Mouse (Mus musculus) limb, embryonic 11.5 days (tissue): ENCODE data around the gene Slc25a22. TPM values are rescaled to one million over a fixed set of nuclear protein-coding genes. Genes with fewer than 3 reads are reported as not detected.

Experiments used
- ATAC-seq: fragments of 200-750 bp; cut with Nextera tagmentation; 2 replicates; pipeline ENCODE4 v1.8.0; 2017; ENCODE audit warnings: low read depth; ENCODE audit not compliant: insufficient number of reproducible peaks, low FRiP score, low TSS enrichment
- DNase-seq: peaks from one replicate; pipeline ENCODE4 v3.0.0-alpha.2; 2015; ENCODE audit warnings: low spot score
- H3K27ac ChIP-seq: fragments of 300-500 bp; sonication (generic); replicated peaks from 2 replicates; pipeline ENCODE4 v1.5.1; 2014; ENCODE audit warnings: low read depth, mild to moderate bottlenecking, low read length
- H3K27me3 ChIP-seq: fragments of 300-500 bp; sonication (generic); 2 replicates; pipeline ENCODE4 v1.6.1; 2014; ENCODE audit warnings: mild to moderate bottlenecking, low read length, mixed read lengths; ENCODE audit not compliant: control insufficient read depth, insufficient read depth
- H3K36me3 ChIP-seq: fragments of 300-500 bp; sonication (generic); 2 replicates; pipeline ENCODE4 v1.6.1; 2014; ENCODE audit warnings: mild to moderate bottlenecking, low read length, moderate library complexity, mixed read lengths; ENCODE audit not compliant: control insufficient read depth, insufficient read depth
- H3K4me1 ChIP-seq: fragments of 300-500 bp; sonication (generic); 2 replicates; pipeline ENCODE4 v1.6.1; 2014; ENCODE audit warnings: low read length, mixed read lengths; ENCODE audit not compliant: control insufficient read depth, insufficient read depth
- H3K4me2 ChIP-seq: fragments of 300-500 bp; sonication (generic); 2 replicates; pipeline ENCODE4 v1.6.1; 2014; ENCODE audit warnings: low read depth, mild to moderate bottlenecking, moderate library complexity; ENCODE audit not compliant: severe bottlenecking
- H3K4me3 ChIP-seq: fragments of 300-500 bp; sonication (generic); 2 replicates; pipeline ENCODE4 v1.5.1; 2014; ENCODE audit warnings: low read depth, low read length
- H3K9ac ChIP-seq: fragments of 300-500 bp; sonication (generic); 2 replicates; pipeline ENCODE4 v1.6.1; 2014; ENCODE audit warnings: mild to moderate bottlenecking, low read length
- H3K9me3 ChIP-seq: fragments of 300-500 bp; sonication (generic); 2 replicates; pipeline ENCODE4 v1.6.1; 2016; ENCODE audit warnings: low read length; ENCODE audit not compliant: control insufficient read depth
- WGBS: fragments of 180-500 bp; shearing (Covaris S2); extraction: QIAGEN DNeasy Blood & Tissue Kit; methylation state at CpG from one replicate; pipeline ENCODE4 v1.1.7; 2014; 5-methylcytosine and 5-hydroxymethylcytosine counted together
- polyA plus RNA-seq: library from polyadenylated mRNA; unstranded; fragments of >200 nt; fragmentation: Nextera tagmentation; extraction: Ambion mirVana; gene quantifications from 2 replicates; pipeline ENCODE4 v1.2.1, GENCODE M21; 2014

Gene Slc25a22
- polyA plus RNA-seq, 1 experiment from 2014 or later = 34.8 TPM

DNA sequence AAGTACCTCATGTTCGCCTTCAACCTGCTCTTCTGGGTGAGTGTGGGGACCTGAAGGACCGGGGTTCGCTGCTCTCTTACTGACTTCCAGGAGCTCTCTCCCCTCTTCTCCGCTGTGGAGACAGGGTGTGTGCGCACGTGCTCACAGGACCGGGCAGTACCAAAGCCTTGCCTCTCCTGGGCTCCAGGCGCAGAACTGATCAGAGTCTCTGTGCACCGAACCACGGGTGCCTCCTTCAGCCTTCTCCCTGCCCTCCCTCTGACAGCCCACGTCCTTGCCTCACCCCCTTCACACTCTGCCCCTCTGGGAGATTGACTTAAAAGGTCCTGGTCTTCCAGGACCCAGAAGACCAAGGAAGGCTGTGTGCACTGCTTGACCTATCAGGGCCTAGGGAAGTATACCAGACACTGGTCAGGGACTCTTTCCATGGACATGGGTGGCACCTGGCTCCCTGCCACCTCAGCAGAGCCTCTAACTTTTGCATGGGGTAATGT lies 44.9 kb upstream of the Slc25a22 start:
- Histone ChIP-seq H3K9me3 (no peaks in the 10 kb centered on the region), H3K4me3 (peak overlapping the region; percentile 52), H3K27ac (no peak overlapping the region), H3K4me2 (peak overlapping the region; percentile 98), H3K27me3 (peaks cover 10% of the 10 kb centered on the region), H3K4me1 (0 out of 2 replicates have a peak, but pooled peaks cover 3% of the 10 kb centered on the region), H3K9ac (no peak overlapping the region), H3K36me3 (no peaks in the 10 kb centered on the region)
- 11% methylated on average over 11 of the region's 11 CpGs for WGBS
- DNase-seq (peak; percentile 43), ATAC-seq (no peak)

DNA sequence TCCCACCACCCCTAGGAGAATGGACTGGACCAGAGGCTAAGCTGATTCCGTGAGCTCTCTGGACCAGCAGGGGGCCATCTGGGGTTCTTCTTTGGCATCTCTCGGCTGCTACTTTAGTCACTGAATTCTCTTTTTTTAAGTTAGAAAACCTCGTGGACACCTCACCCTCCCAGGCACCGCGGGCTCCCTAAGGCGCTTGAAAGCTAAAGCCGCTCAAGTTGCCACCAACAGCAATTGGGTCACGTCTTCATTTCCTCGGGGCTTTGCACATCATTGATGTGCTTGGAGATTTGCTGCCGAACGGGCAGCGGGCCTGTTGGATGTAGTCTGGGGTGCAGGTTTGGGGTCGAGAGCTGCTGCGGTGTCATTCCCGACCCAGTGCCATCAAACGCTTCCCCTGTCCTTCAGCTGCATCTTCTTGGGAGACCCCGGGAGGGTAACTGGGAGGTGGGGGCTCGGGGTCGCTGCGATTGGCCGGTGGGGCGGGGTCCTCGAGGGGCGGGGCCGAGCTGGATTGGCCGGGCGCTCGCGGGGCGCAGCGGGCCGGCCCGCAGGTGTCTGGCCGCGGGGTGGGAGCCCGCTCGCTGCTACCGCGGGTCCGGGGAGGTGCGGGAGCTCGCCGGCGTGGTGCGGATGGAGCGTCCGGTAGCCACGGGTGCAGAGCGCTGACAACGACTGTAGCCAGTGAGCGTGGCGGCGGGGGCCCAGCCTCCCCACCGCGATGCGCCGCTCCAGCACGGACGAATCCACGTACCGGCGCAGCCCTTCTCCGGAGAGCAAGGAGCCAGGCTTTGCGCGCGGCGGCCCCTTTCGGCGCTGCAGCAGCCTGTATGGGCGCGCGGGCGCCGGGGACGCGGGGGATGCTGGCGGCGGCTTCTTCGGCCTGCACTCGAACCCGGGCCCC lies 44.1 kb upstream of the Slc25a22 start:
- WGBS = under 1% methylated on average over 79 of the region's 81 CpGs
- Histone ChIP-seq H3K4me1 (peaks cover 7% of the 10 kb centered on the region; the same call in 1 of the 2 replicates), H3K27me3 (peaks cover 10% of the 10 kb centered on the region), H3K4me3 (peak overlapping the region; percentile 52), H3K4me2 (peak overlapping the region; percentile 98), H3K9ac (peak overlapping the region; percentile 41), H3K27ac (no peak overlapping the region), H3K36me3 (no peaks in the 10 kb centered on the region), H3K9me3 (no peaks in the 10 kb centered on the region)
- peak; percentile 67 for DNase-seq
- ATAC-seq = peak; percentile 33; the same call in 1 of the 2 replicates

DNA sequence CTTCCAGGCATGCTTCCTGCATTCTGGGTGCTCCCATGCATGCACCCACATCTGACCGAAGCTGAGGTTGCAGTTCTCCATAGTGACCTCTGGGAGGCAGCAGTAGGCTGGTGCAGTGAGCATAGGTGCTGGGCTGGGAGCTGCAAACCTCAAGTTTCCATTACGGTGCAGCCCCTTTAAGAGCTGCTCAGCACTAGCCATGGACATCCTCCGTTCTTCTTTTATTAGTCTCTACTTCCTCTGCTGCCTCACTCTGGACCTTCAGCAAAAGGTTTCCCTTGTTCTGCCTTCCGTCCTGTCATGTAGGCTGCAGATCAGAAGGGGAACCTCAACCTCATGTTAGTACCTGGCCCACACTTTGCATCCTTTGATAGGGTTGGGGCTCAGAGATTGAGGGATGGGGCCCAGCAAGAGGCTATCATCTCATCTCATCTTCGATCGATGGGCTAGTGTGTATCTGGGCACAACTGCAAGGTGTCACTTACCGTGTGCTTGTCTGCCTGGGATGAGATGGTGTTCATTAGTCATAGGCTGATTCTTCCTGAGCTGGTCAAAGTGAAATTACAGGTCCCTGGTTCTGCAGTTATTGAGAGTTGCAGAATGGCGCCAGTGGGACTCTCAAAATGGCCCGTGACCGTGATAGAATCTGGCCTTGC lies 43.3 kb upstream of the Slc25a22 start:
- 8% methylated on average over 10 of the region's 10 CpGs for WGBS
- no peaks in the 10 kb centered on the region for H3K36me3 ChIP-seq
- peak overlapping the region; percentile 7; the same call in 1 of the 2 replicates for H3K4me2 ChIP-seq
- peaks cover 11% of the 10 kb centered on the region for H3K4me1 ChIP-seq
- ATAC-seq (no peak), DNase-seq (peak; percentile 71)
- no peak overlapping the region for H3K27ac ChIP-seq
- H3K4me3 ChIP-seq = no peak overlapping the region
- peaks cover 10% of the 10 kb centered on the region for H3K27me3 ChIP-seq
- H3K9ac ChIP-seq = no peak overlapping the region
- no peaks in the 10 kb centered on the region for H3K9me3 ChIP-seq

DNA sequence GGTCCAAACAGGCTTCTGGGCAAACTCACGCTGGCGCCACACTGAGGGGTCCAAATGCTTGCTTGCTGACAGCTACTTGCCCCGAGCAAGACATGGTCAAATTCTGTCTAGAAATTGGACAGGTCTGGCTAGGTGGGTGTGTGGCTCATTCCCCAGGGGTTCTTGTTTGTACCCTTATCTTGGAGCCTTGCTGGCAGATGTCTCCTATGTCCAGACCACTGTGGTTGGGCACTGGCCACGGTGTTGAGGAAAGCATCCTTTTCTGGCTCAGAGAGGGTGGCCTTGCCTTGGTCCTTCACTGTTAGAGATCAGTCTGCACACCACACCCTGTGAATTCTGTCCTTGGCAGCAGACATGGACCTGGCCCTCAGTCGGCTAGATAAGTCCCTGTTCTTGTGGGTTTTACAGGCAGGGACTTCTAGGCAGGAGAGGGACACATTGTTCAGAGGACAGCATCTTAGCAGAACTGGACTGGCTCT lies 40.6 kb upstream of the Slc25a22 start:
- Histone ChIP-seq H3K36me3 (no peaks in the 10 kb centered on the region), H3K27me3 (peaks cover 9% of the 10 kb centered on the region), H3K9ac (no peak overlapping the region; the same call in 1 of the 2 replicates), H3K27ac (no peak overlapping the region), H3K9me3 (no peaks in the 10 kb centered on the region), H3K4me3 (no peak overlapping the region), H3K4me1 (peaks cover 22% of the 10 kb centered on the region), H3K4me2 (no peak overlapping the region; the same call in 1 of the 2 replicates)
- ATAC-seq (no peak), DNase-seq (no peak)
- 83% methylated on average over 5 of the region's 5 CpGs for WGBS

DNA sequence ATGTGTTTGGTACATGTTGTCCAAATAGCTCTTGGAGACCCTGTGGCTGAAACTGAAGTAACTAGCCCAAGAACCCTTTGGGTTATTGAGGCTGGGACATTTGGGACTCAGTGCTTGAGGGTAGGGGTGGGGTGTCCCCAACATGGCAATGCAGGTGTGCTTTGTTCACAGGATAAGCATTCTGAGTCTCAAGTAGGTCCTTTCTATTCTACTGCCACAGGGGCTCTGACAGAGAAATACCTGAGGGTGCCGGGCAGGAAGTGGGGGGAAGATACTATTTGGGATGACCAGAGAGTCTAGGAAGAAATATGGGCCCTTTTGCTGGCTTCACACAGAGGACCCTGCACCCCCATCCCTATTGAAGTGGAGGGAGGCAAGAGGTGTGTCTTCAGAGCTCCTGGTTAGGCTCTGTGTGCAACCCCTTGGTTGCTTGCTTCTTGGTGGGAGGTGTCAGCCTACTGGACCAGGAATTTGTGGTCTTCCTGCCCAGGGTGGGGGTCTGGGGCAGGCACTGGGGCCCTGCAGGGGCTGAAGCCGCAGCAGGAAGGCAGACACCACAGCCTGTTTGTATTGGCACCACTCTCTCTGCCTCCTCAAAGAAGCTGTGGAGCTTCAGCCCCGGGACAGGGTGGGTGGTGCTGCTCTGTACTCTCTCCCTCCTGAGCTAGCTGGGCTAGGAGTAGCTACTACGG lies 40.0 kb upstream of the Slc25a22 start:
- no peak for ATAC-seq
- Histone ChIP-seq H3K4me1 (peaks cover 22% of the 10 kb centered on the region), H3K4me2 (no peak overlapping the region; the same call in 1 of the 2 replicates), H3K27me3 (peaks cover 3% of the 10 kb centered on the region), H3K27ac (no peak overlapping the region), H3K36me3 (peaks cover 2% of the 10 kb centered on the region), H3K4me3 (no peak overlapping the region), H3K9ac (no peak overlapping the region; the same call in 1 of the 2 replicates), H3K9me3 (no peaks in the 10 kb centered on the region)
- DNase-seq = no peak
- WGBS = 63% methylated on average over 4 of the region's 4 CpGs

DNA sequence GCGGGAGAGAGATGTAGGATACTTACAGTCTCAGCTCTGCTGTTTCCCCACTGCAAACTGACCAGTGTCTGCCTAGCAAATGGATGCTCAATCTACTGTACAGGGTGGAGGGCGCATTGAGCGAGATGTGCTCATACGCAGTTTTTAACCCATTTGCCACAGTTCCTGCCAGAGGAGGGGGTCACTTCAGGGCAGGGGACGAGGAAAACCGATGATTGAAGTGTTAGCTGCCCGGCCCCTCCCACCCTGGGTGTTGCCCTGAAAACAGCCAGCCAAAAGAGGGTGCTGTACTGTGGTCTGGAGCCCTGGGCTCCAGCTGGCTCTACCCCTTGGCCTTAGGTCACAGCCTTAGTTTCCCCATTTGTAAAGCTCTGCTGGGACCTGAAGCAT lies 39.3 kb upstream of the Slc25a22 start:
- peaks cover 18% of the 10 kb centered on the region for H3K4me1 ChIP-seq
- H3K27ac ChIP-seq = no peak overlapping the region
- no peaks in the 10 kb centered on the region for H3K9me3 ChIP-seq
- peak overlapping the region; percentile 80; the same call in 1 of the 2 replicates for H3K4me3 ChIP-seq
- H3K4me2 ChIP-seq = peak overlapping the region; percentile 90
- no peak overlapping the region for H3K9ac ChIP-seq
- ATAC-seq (0 out of 2 replicates have a peak, but pooled peaks have one; percentile 4), DNase-seq (no peak)
- 18% methylated on average over 7 of the region's 7 CpGs for WGBS
- no peaks in the 10 kb centered on the region for H3K27me3 ChIP-seq
- H3K36me3 ChIP-seq = peaks cover 8% of the 10 kb centered on the region

DNA sequence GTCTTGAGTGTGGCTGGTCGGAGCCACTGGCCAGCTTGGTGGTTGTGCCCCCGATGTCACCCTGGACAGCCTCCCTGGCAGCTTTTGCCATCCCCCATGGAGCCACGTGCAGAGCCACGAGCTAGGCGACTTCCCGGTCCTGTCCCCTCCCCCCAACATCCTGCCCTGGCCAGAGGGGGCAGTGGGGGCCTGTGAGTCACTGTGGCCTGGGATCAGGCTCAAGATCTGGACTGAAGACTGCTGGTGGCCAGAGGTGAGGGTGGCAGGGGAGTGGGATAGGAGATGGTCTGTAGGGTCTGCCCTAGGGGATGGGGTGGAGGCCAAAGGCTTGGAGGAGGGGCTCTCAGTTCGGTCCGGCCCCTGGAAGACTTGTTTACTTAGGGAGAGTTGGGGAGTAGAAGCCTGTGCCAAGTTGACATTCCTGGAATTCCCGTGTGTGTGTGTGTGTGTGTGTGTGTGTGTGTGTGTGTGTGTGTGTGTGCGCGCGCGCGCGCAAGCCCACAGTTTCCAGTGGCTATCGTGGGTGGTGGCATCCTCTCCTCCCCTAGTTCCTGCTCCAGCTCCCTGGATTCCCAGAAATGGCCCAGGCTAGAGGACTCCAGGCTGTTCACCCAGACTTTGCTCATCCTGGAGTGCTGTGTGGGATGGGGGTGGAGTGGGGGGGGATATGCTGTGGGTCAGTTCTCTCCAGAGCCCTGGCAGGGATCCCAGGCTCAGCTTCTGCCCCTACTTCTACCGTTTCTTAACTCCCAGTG lies 38.7 kb upstream of the Slc25a22 start:
- WGBS = 0% methylated on average over 11 of the region's 17 CpGs

More for the DNA sequence above, 38.7 kb upstream of the Slc25a22 start:
- H3K27ac ChIP-seq = no peak overlapping the region; the same call in 1 of the 2 replicates
- peak overlapping the region; percentile 92 for H3K9ac ChIP-seq
- peak overlapping the region; percentile 80 for H3K4me3 ChIP-seq
- peaks cover 18% of the 10 kb centered on the region for H3K4me1 ChIP-seq
- no peaks in the 10 kb centered on the region for H3K9me3 ChIP-seq
- peaks cover 10% of the 10 kb centered on the region for H3K36me3 ChIP-seq
- no peaks in the 10 kb centered on the region for H3K27me3 ChIP-seq
- DNase-seq = peak; percentile 75
- ATAC-seq = peak; percentile 42
- peak overlapping the region; percentile 90 for H3K4me2 ChIP-seq
